Mouse (Mus musculus) cerebellum, postnatal 4 days (tissue): ENCODE data around the gene Aldh3b3.
"Not testable (repeated sequence)": the region's sequence is repeated elsewhere in the genome, so short reads cannot be mapped to it uniquely, and the experiment has no call there.

Experiments
- DNase-seq, 2 experiments: peaks; one replicate each; pipeline ENCODE4 v3.0.0; 2022; ENCODE audit warnings: low spot score in 2 of 2, mixed read lengths in 1 of 2

Gene Aldh3b3

GRCm38 (mm10) chr19:3974608-3975007 is 16.2 kb downstream of the Aldh3b3 start:
- DNase-seq = not testable (repeated sequence)

- no peak for DNase-seq
These were observed 17.4 kb downstream of the Aldh3b3 start for GRCm38 (mm10) chr19:3975866-3976265.

DNA sequence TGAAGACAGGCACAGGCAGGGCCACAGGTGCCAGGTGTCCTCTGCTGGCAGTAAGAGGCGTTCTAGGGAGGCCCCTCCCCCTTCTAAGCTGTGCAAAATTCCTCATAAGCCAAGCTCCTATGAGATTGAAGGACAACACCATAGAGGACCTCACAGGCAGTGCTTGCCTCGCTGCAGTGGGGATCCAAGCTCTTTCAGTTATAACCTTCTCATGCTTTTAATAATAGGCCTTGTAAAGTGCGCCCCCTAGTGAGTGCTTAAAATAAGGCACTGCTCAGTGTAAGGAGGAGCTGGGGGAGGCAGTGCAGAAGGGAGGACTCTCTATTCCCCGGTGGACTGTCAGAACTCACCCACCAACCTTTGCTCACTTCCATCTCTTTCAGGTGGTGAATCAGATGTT is 21.9 kb downstream of the Aldh3b3 start:
- DNase-seq = peak in 1 of 2 experiments; percentile 75

GRCm38 (mm10) chr19:3980917-3981316 is 22.5 kb downstream of the Aldh3b3 start:
- DNase-seq = no peak

DNA sequence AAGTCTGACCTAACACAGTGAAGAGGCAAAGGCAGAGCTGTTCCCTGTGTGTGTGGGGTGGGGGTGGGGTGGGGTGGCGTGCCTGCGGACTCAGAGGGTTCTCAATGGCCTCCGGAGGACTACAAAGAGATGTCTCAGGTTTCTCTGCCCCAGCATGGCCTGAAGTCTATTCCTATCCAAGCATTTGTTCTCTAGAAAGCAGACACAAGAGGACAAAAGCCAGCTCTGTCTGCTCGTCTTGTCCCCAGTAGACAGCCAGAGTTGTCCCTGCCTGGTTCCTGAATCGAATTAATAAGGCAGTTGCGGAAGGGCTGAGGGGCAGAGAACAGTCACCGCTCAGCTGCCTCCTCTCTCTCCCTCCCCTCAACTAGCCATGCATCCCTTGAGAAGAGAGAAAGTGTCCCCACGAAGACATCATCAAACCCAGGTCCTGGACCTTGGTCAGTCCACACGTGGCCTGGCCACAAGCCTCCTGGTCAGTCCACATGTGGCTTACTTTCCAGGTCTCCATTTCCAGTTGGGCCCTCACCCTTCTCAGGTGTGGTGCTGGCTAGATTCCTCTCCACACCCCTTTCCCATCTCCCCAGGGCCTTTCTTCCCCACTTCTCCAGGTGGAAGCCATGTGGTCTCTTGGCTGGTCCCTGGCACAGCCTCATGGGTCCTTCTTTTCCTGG is 25.2 kb downstream of the Aldh3b3 start:
- DNase-seq = no peak

DNA sequence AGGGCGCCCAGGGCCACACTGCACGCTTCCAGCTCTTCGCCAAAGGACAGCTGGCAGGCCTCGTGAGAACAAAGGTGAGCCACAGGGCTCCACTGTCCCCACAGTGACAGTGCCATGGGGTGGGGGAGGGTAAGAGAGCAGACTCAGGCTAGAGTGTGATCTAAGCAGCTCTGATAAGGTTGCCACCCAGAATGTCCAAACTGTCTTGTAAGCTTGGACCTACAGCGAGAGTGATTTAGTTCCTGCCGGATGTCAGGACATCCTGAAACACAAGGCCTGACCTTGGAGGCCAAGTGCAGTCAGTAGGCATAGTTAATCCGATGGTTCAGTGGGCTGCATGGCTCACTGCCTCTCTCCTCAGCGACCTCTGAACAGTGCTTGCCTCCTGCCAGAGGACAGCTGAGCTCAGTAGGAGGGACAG is 26.8 kb downstream of the Aldh3b3 start:
- no peak for DNase-seq

GRCm38 (mm10) chr19:3986334-3986733 is 27.9 kb downstream of the Aldh3b3 start, which contains the start of gene Acy3:
Gene Acy3 (plus strand): TSS chr19:3986570.
- DNase-seq = peak in 1 of 2 experiments; percentile 32

DNA sequence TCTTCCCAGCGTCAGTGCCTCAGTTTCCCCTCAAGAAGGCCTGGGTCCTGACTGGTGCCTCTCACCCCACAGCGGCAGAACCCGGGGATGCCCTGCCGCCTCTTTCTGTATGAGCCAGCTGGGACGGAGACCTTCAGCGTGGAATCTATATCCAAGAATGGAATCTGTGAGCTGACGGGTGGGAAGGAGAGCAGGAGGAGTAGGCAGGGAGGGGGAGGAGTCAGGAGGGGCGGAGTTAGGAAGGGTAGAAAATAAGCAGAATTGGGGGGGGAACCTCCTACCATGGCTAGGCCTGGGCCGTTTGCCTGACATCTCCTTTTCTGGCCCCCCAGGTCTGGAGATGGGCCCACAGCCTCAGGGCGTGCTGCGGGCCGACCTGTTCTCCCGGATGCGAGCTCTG is 29.6 kb downstream of the Aldh3b3 start:
- no peak for DNase-seq

GRCm38 (mm10) chr19:3988750-3989149 is 30.3 kb downstream of the Aldh3b3 start:
- no peak for DNase-seq

GRCm38 (mm10) chr19:3990804-3991203 is 32.4 kb downstream of the Aldh3b3 start:
- DNase-seq = no peak

DNA sequence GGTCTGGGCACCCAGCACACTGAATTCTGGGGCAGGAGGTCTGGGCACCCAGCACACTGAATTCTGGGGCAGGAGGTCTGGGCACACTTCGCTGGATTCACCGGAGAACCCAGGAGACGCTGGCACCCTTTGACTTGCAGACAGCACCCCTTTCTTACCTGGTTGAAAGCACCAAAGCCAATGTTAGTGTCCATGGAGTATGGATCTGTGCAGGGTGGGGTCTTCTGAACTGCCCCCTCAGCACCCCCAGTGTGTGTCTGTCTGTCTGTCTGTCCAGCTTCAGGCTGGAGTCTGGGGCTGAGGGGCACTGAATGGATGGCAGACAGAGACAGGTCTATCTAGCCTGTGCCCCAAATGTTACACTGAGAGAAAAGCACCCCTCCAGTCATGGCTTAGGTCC is 33.1 kb downstream of the Aldh3b3 start:
- no peak for DNase-seq

DNA sequence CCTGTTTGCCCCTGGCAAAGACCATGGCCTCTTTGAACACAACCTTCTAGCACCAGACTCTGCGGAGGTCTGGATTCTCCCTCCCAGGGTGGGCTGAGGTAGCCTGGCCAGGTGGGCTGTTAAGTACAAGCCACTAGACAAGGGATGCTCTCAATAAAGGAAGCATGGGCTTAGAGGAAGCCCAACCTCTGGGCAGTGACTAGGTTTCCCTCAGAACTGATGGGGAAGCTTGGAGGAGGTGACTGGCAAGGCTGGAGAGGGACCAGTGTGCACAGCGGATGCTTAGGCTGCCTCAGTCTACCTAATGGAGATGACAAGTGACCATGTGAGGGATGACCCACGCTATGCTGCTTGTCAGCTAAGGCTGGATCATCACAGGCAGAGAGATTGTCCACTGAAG is 33.5 kb downstream of the Aldh3b3 start:
- no peak for DNase-seq

GRCm38 (mm10) chr19:3992416-3992815 is 34.0 kb downstream of the Aldh3b3 start, which contains the start of gene Tbx10:
Gene Tbx10 (plus strand): TSS chr19:3992752.
- no peak for DNase-seq

- no peak for DNase-seq
These were observed 36.5 kb downstream of the Aldh3b3 start for GRCm38 (mm10) chr19:3994932-3995331.

DNA sequence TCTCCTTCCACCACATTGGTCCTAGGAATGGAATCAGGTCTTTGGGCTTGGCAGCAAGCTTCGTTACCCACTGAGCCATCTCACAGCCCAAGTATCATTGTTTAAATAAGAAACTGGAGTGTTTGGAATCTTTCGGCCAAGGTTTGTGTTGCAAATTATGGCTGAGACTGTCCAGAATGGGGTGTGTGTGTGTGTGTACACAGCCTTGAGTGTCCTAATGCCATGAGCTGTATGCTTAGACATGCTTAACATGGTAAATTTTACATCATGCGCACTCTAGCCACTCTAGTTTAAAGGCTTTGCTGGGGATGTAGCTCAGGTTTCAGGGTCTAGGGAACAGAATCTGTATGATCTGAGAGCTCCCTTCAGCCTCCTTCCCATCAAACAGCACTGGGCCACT is 37.1 kb downstream of the Aldh3b3 start:
- no peak for DNase-seq

- no peak for DNase-seq
These were observed 37.7 kb downstream of the Aldh3b3 start for GRCm38 (mm10) chr19:3996106-3996505.

GRCm38 (mm10) chr19:3996747-3997146 is 38.3 kb downstream of the Aldh3b3 start:
- DNase-seq = no peak

DNA sequence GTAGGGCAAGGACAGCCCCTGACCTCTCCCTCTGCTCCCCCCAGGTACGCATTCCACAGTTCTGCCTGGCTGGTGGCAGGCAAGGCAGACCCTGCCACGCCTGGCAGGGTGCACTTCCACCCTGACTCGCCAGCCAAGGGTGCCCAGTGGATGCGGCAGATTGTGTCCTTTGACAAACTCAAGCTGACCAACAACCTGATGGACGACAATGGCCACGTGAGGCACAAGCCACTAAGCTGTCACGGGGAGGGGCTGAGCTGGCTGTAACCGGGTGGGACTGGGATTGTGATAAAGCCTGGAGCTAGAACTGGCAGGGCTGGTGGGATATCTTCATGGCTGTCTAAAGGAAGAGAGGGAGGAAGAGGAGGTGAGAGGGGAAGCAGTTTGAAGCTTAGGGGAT is 38.8 kb downstream of the Aldh3b3 start:
- DNase-seq = no peak

- DNase-seq = no peak
These were observed 39.9 kb downstream of the Aldh3b3 start for GRCm38 (mm10) chr19:3998335-3998734.

GRCm38 (mm10) chr19:3999121-3999730 is 40.8 kb downstream of the Aldh3b3 start:
- DNase-seq = no peak

DNA sequence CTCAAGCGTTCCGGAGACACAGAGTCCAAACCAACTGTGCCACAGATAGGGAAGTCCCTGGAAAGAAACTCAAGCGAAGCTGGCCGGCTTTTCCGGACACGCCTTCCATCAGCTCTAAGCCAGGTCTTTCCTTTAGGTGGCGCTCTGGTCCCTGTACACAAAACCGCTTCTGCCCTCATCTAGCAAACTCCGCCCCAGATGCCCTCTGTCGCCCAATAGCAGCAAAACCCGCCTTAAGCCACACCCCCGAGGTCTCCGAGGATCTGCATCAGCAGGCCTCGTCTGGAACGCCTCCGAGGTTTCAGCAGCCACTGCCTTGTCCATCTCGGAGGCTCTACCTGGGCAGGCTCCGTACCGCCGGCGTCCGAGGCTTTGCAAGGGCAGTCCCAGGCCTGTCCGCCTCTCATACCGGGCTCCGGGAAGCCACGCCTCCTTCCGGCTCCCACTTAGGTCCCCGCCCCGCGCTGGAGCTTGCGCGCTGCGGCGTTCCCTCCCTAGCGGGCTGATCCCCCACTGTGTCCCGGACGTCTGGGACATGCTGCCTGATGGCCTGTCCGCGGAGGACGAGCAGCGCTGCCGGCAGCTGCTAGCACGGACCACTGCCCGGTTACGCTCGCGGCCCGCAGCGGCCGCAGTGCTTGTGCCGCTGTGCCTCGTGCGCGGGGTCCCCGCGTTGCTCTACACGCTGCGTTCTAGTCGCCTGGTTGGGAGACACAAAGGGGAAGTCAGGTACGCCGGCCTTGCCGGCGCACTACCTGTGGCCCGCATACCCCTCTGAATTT is 41.9 kb downstream of the Aldh3b3 start, which contains the start of the genes Nudt8 and Gm49405:
Gene Nudt8, plus strand, starts transcription at position 462 of the 782 bp plus-strand sequence.
Gene Gm49405, plus strand, starts transcription at position 508 of the 782 bp plus-strand sequence.
- DNase-seq = peak; percentile 82 to 91

DNA sequence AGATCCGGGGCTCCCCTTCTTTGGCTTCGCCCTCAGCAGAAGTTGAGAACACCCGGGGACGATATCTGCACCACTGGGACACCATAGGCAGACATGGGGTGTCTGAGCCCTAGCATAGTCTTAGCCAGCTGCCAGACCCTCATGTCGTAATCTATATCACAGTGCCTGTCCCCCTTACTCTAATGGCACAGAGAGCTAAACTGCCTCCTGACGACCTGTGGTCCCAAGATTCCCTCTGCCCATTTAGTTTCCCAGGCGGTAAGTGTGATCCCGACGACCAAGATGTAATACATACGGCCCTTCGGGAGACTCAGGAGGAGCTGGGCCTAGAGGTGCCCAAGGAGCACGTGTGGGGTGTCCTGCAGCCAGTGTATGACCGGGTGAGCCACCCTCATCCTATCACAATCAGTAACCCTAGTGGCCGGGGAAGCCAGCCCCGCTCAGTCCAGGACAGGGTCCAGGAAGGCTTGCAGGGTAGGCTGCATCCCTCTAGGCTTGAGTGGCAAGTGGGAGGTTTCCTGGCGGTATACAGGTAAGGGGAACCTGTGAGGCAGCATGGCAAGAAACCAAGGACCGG is 42.6 kb downstream of the Aldh3b3 start:
- DNase-seq = no peak
